ENCODE assay signal across 12 mouse cellular contexts in the genomic region with DNA sequence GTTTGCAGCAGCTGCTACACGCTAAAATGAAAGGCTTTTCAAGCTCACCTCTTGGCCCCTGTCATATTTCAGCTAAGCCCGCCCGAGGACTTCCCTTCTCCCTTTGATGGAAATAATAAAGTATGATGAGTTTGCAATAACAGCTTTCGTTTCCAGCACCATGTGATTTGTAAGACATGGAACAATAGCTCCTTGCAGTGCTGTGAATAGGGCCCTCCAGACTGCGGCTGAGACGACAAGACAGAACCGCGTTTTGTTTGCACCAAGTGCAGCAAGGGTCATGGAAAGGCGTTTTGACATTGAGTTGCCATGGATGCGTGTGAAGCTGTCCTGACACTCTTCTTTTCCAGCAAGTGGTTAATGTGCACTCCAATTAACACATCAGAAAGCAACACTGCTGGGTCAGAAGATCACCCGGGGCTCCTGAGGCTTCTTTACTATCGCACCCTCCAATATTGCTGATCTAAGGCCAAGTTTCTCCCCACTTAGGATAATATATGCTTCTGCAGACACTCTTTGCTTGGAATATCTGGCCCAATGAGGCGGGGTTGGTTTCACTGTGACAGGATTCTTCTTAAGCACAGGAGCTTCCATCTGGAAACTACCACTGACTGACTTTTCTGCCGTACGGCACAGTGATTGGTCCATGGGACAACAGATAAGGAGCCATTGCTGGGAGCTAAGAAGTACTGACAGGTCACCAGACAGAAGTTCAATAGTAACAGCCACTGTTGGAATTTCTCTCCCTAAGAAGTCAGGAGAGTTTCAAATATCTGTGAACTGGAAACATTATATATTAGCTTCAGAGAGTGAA.
A peak's percentile ranks its signal among the peaks of the same experiment; 100 is the strongest.
DNase-seq lines count a peak whose midpoint lies in the region; ATAC-seq and TF ChIP-seq lines count a peak whose summit lies in the region.
"Had no signal": no experiment of that assay in that cellular context is flagged by ENCODE, and none has a peak within 500 bp of the region (broad histone marks: within the 10 kb centered on the region; RNA-seq: fewer than 3 reads in every experiment).

No protein-coding gene starts in this region.

- H3K27ac ChIP-seq in kidney, embryonic 16.5 days (ENCODE audit: low read length): no peak overlapping the region
- H3K27ac ChIP-seq in kidney, embryonic 14.5 days (ENCODE audit: low read depth, low read length): no peak overlapping the region
- H3K27ac ChIP-seq in forebrain, embryonic 14.5 days (ENCODE audit: low read depth, low read length): no peak overlapping the region
- no peak overlapping the region for H3K27ac ChIP-seq in lung, postnatal 0 days (ENCODE audit: low read length)
- H3K27ac ChIP-seq in neural tube, embryonic 12.5 days: no peak overlapping the region
- H3K27ac ChIP-seq: stomach, embryonic 15.5 days had no signal

- peak; percentile 69 for DNase-seq in forebrain, embryonic 14.5 days (ENCODE audit: low spot score)
- peak; percentile 11 for DNase-seq in lung, postnatal 0 days (ENCODE audit: low spot score)
- no peak for DNase-seq in spleen, postnatal 4 days (ENCODE audit: low spot score in 2 of 2)
- DNase-seq in B cell, adult 2 months: no peak
- no peak for DNase-seq in frontal cortex, adult 2 months (ENCODE audit: extremely low spot score in 1 of 2, low spot score in 1 of 2)
- DNase-seq: heart, postnatal 10 days; layer of hippocampus, postnatal 36 days; liver, postnatal 0 days had no signal

- TF ChIP-seq EP300 in lung, postnatal 0 days (IDR thresholded peaks at IDR 0.05): no peak

- ATAC-seq in kidney, embryonic 16.5 days (ENCODE audit: low FRiP score, low TSS enrichment): peak; percentile 59; the same call in 1 of the 2 replicates
- ATAC-seq in kidney, embryonic 14.5 days (ENCODE audit: low FRiP score, low TSS enrichment): no peak
- ATAC-seq in forebrain, embryonic 14.5 days: peak; percentile 86; the same call in 1 of the 2 replicates
- peak; percentile 28; the same call in 1 of the 2 replicates for ATAC-seq in lung, postnatal 0 days
- ATAC-seq in neural tube, embryonic 12.5 days (ENCODE audit: low FRiP score, low read depth): peak; percentile 90
- ATAC-seq: liver, postnatal 0 days had no signal

- no peaks in the 10 kb centered on the region for H3K4me1 ChIP-seq in kidney, embryonic 16.5 days (ENCODE audit: insufficient read depth, low read length)
- H3K4me1 ChIP-seq in kidney, embryonic 14.5 days (ENCODE audit: control insufficient read depth, insufficient read depth, low read length): no peaks in the 10 kb centered on the region
- H3K4me1 ChIP-seq in forebrain, embryonic 14.5 days (ENCODE audit: control insufficient read depth, insufficient read depth, low read length): peaks cover 5% of the 10 kb centered on the region
- no peaks in the 10 kb centered on the region for H3K4me1 ChIP-seq in lung, postnatal 0 days (ENCODE audit: insufficient read depth, low read depth, low read length)
- peaks cover 9% of the 10 kb centered on the region; the same call in 1 of the 2 replicates for H3K4me1 ChIP-seq in neural tube, embryonic 12.5 days
- H3K4me1 ChIP-seq: stomach, embryonic 15.5 days had no signal

- no peak overlapping the region for H3K4me3 ChIP-seq in kidney, embryonic 16.5 days (ENCODE audit: low read length)
- H3K4me3 ChIP-seq in kidney, embryonic 14.5 days (ENCODE audit: low read length): no peak overlapping the region
- H3K4me3 ChIP-seq in forebrain, embryonic 14.5 days (ENCODE audit: low read depth, low read length): no peak overlapping the region
- no peak overlapping the region for H3K4me3 ChIP-seq in lung, postnatal 0 days (ENCODE audit: low read depth, low read length)
- H3K4me3 ChIP-seq in neural tube, embryonic 12.5 days: no peak overlapping the region
- H3K4me3 ChIP-seq: stomach, embryonic 15.5 days had no signal

- H3K9ac ChIP-seq in kidney, embryonic 16.5 days (replicated peaks; ENCODE audit: low read length): no peak overlapping the region
- no peak overlapping the region for H3K9ac ChIP-seq in kidney, embryonic 14.5 days (ENCODE audit: low read depth, low read length)
- no peak overlapping the region for H3K9ac ChIP-seq in forebrain, embryonic 14.5 days (ENCODE audit: low read length)
- no peak overlapping the region for H3K9ac ChIP-seq in lung, postnatal 0 days (replicated peaks; ENCODE audit: low read depth)
- no peak overlapping the region for H3K9ac ChIP-seq in neural tube, embryonic 12.5 days
- H3K9ac ChIP-seq: liver, postnatal 0 days; stomach, embryonic 15.5 days had no signal

- no peaks in the 10 kb centered on the region for H3K9me3 ChIP-seq in kidney, embryonic 16.5 days (ENCODE audit: low read length)
- no peaks in the 10 kb centered on the region for H3K9me3 ChIP-seq in kidney, embryonic 14.5 days (ENCODE audit: control insufficient read depth, low read length)
- H3K9me3 ChIP-seq in forebrain, embryonic 14.5 days (replicated peaks; ENCODE audit: control insufficient read depth, low read length): no peaks in the 10 kb centered on the region
- H3K9me3 ChIP-seq in lung, postnatal 0 days (ENCODE audit: low read length): no peaks in the 10 kb centered on the region
- no peaks in the 10 kb centered on the region for H3K9me3 ChIP-seq in neural tube, embryonic 12.5 days
- H3K9me3 ChIP-seq: stomach, embryonic 15.5 days had no signal

- H3K4me2 ChIP-seq in kidney, embryonic 16.5 days (replicated peaks; ENCODE audit: low read depth, low read length): no peak overlapping the region
- no peak overlapping the region for H3K4me2 ChIP-seq in kidney, embryonic 14.5 days (replicated peaks; ENCODE audit: low read depth, low read length)
- H3K4me2 ChIP-seq in forebrain, embryonic 14.5 days (ENCODE audit: low read length): no peak overlapping the region
- H3K4me2 ChIP-seq in lung, postnatal 0 days (replicated peaks; ENCODE audit: low read depth, low read length): no peak overlapping the region
- peak overlapping the region; percentile 9; the same call in 1 of the 2 replicates for H3K4me2 ChIP-seq in neural tube, embryonic 12.5 days (replicated peaks)
- H3K4me2 ChIP-seq: stomach, embryonic 15.5 days had no signal

- WGBS in kidney, embryonic 16.5 days: 63% methylated on average over 15 of the region's 15 CpGs
- WGBS in kidney, embryonic 14.5 days: 63% methylated on average over 15 of the region's 15 CpGs
- 56% methylated on average over 15 of the region's 15 CpGs for WGBS in forebrain, embryonic 14.5 days
- 43% methylated on average over 15 of the region's 15 CpGs for WGBS in lung, postnatal 0 days
- WGBS in neural tube, embryonic 12.5 days: 23% methylated on average over 15 of the region's 15 CpGs

- H3K27me3 ChIP-seq in kidney, embryonic 16.5 days (ENCODE audit: insufficient read depth, low read length): no peaks in the 10 kb centered on the region
- H3K27me3 ChIP-seq in kidney, embryonic 14.5 days (ENCODE audit: control insufficient read depth, insufficient read depth, low read length): no peaks in the 10 kb centered on the region
- no peaks in the 10 kb centered on the region for H3K27me3 ChIP-seq in forebrain, embryonic 14.5 days (replicated peaks; ENCODE audit: control insufficient read depth, insufficient read depth, low read length)
- H3K27me3 ChIP-seq in lung, postnatal 0 days (replicated peaks; ENCODE audit: insufficient read depth, low read length): no peaks in the 10 kb centered on the region
- H3K27me3 ChIP-seq in neural tube, embryonic 12.5 days (replicated peaks): no peaks in the 10 kb centered on the region
- H3K27me3 ChIP-seq: stomach, embryonic 15.5 days had no signal

- no peaks in the 10 kb centered on the region for H3K36me3 ChIP-seq in kidney, embryonic 16.5 days (ENCODE audit: insufficient read depth, low read length)
- no peaks in the 10 kb centered on the region for H3K36me3 ChIP-seq in kidney, embryonic 14.5 days (ENCODE audit: control insufficient read depth, insufficient read depth, low read length)
- no peaks in the 10 kb centered on the region for H3K36me3 ChIP-seq in forebrain, embryonic 14.5 days (ENCODE audit: control insufficient read depth, insufficient read depth, low read length)
- H3K36me3 ChIP-seq in lung, postnatal 0 days (ENCODE audit: insufficient read depth, low read length): no peaks in the 10 kb centered on the region
- H3K36me3 ChIP-seq in neural tube, embryonic 12.5 days: no peaks in the 10 kb centered on the region
- H3K36me3 ChIP-seq: stomach, embryonic 15.5 days had no signal

- TF ChIP-seq CTCF in lung, postnatal 0 days (IDR thresholded peaks at IDR 0.05): no peak

Comparison
In these comparisons a context has a peak if more than half of its experiments do, and no peak if none do; other contexts are left out.
1. DNase-seq: peak in forebrain, embryonic 14.5 days (single experiment) and lung, postnatal 0 days (single experiment); none in spleen, postnatal 4 days (0 of 2), B cell, adult 2 months (0 of 2) and frontal cortex, adult 2 months (0 of 2).